Mouse (Mus musculus): Measurements from ENCODE around the gene Sdad1.

DNA sequence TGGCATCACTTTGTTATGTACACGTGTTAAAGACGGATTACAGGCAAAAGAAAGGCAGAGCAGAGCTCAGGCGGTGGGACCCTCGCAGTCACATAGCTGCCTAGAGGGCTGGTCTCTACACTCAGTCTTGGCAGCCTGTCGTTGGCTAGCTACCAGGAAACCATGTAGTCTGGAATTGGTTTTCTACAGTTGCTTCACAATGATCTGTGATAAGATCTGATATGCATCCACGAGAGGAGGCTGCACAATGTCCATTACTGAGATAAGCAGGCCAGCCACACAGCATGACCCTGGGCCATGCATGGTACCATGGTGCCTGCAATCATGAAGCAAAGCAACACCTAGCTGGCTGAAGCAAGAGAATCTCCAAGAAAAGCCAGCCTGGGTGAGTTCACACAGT lies 22.4 kb downstream of the Sdad1 start:
- TF ChIP-seq CTCF (IDR thresholded peaks at IDR 0.05) = no peak
- no peak for TF ChIP-seq EP300 (IDR thresholded peaks at IDR 0.05)
